Mouse (Mus musculus) midbrain, postnatal 0 days (tissue): ENCODE results near the gene Abcc2. TPM values are rescaled to one million over a fixed set of nuclear protein-coding genes. Genes with fewer than 3 reads are reported as not detected.

Experiments
- ATAC-seq: fragments of 200-750 bp; cut with Nextera tagmentation; 2 replicates; pipeline ENCODE4 v1.8.0; 2017; ENCODE audit warnings: moderate number of reproducible peaks, mild to moderate bottlenecking, moderate TSS enrichment, moderate library complexity; ENCODE audit not compliant: low FRiP score
- DNase-seq: peaks from one replicate; pipeline ENCODE4 v3.0.0-alpha.2; 2015; ENCODE audit warnings: low spot score
- H3K27ac ChIP-seq: fragments of 300-500 bp; sonication (generic); 2 replicates; pipeline ENCODE4 v1.5.1; 2014; ENCODE audit warnings: low read depth, mild to moderate bottlenecking, low read length, mixed read lengths
- H3K27me3 ChIP-seq: fragments of 300-500 bp; sonication (generic); 2 replicates; pipeline ENCODE4 v1.6.1; 2014; ENCODE audit warnings: low read length, control low read depth, mixed read lengths; ENCODE audit not compliant: insufficient read depth
- H3K36me3 ChIP-seq: fragments of 300-500 bp; sonication (generic); 2 replicates; pipeline ENCODE4 v1.6.1; 2014; ENCODE audit warnings: low read length, control low read depth, mixed read lengths; ENCODE audit not compliant: insufficient read depth
- H3K4me1 ChIP-seq: fragments of 300-500 bp; sonication (generic); 2 replicates; pipeline ENCODE4 v1.6.1; 2014; ENCODE audit warnings: mild to moderate bottlenecking, control low read depth, antibody characterized with exemption, low read length, mixed read lengths; ENCODE audit not compliant: insufficient read depth
- H3K4me2 ChIP-seq: fragments of 300-500 bp; sonication (generic); 2 replicates; pipeline ENCODE4 v1.6.1; 2014; ENCODE audit warnings: low read depth, mild to moderate bottlenecking, low read length, mixed read lengths; ENCODE audit not compliant: poor library complexity, severe bottlenecking
- H3K4me3 ChIP-seq: fragments of 300-500 bp; sonication (generic); 2 replicates; pipeline ENCODE4 v1.5.1; 2014; ENCODE audit warnings: low read depth, mild to moderate bottlenecking, low read length, moderate library complexity
- H3K9ac ChIP-seq: fragments of 300-500 bp; sonication (generic); replicated peaks from 2 replicates; pipeline ENCODE4 v1.6.1; 2014; ENCODE audit warnings: mild to moderate bottlenecking, low read length, moderate library complexity, mixed read lengths; ENCODE audit not compliant: poor library complexity, severe bottlenecking
- H3K9me3 ChIP-seq: fragments of 300-500 bp; sonication (generic); 2 replicates; pipeline ENCODE4 v1.6.1; 2016; ENCODE audit warnings: low read length, control low read depth
- CTCF ChIP-seq: IDR thresholded peaks from 2 replicates; pipeline ENCODE4 v1.5.1; 2016; ENCODE audit warnings: antibody characterized with exemption, mild to moderate bottlenecking
- WGBS: fragments of 180-500 bp; shearing (Covaris S2); extraction: QIAGEN DNeasy Blood & Tissue Kit; methylation state at CpG from one replicate; pipeline ENCODE4 v1.1.7; 2014; 5-methylcytosine and 5-hydroxymethylcytosine counted together
- polyA plus RNA-seq: library from polyadenylated mRNA; unstranded; fragments of >200 nt; fragmentation: Nextera tagmentation; extraction: Ambion mirVana; gene quantifications from 2 replicates; pipeline ENCODE4 v1.2.1, GENCODE M21; 2015
- total RNA-seq: library from RNA; depleted of rRNA; stranded (reverse); fragments of >200 nt; gene quantifications from 2 replicates; pipeline ENCODE4 v1.2.3, GENCODE M21; 2014; rRNA removed

Gene Abcc2
- total and polyA plus RNA-seq, 2 experiments from 2014 or later, result 0.07 to 0.22 TPM

- Histone ChIP-seq H3K4me3 (no peak overlapping the region), H3K9me3 (no peaks in the 10 kb centered on the region), H3K4me1 (no peaks in the 10 kb centered on the region), H3K27me3 (no peaks in the 10 kb centered on the region), H3K9ac (no peak overlapping the region), H3K36me3 (no peaks in the 10 kb centered on the region), H3K4me2 (no peak overlapping the region), H3K27ac (no peak overlapping the region)
- WGBS, result 91% methylated on average over 12 of the region's 12 CpGs
- no peak for TF ChIP-seq CTCF
- no peak for DNase-seq
- ATAC-seq, result no peak
Measured at GRCm38 (mm10) chr19:43886371-43887099, 104.5 kb downstream of the Abcc2 start.

- no peak overlapping the region for H3K4me3 ChIP-seq
- no peak overlapping the region for H3K27ac ChIP-seq
- WGBS, result 90% methylated on average over 5 of the region's 5 CpGs
- no peaks in the 10 kb centered on the region for H3K36me3 ChIP-seq
- H3K9ac ChIP-seq, result no peak overlapping the region
- no peaks in the 10 kb centered on the region for H3K4me1 ChIP-seq
- DNase-seq, result no peak
- no peaks in the 10 kb centered on the region for H3K27me3 ChIP-seq
- no peak for TF ChIP-seq CTCF
- H3K9me3 ChIP-seq, result no peaks in the 10 kb centered on the region
- ATAC-seq, result no peak
- no peak overlapping the region for H3K4me2 ChIP-seq
Measured at GRCm38 (mm10) chr19:43887242-43887641, 105.2 kb downstream of the Abcc2 start.

- WGBS, result 69% methylated on average over 2 of the region's 2 CpGs
- ATAC-seq, result no peak
- no peaks in the 10 kb centered on the region for H3K36me3 ChIP-seq
Measured at GRCm38 (mm10) chr19:43887725-43888124, 105.7 kb downstream of the Abcc2 start.

More at GRCm38 (mm10) chr19:43887725-43888124, 105.7 kb downstream of the Abcc2 start:
- Histone ChIP-seq H3K4me2 (no peak overlapping the region), H3K4me3 (no peak overlapping the region), H3K27me3 (no peaks in the 10 kb centered on the region), H3K9me3 (no peaks in the 10 kb centered on the region), H3K27ac (no peak overlapping the region), H3K9ac (no peak overlapping the region), H3K4me1 (no peaks in the 10 kb centered on the region)
- DNase-seq, result no peak
- TF ChIP-seq CTCF, result no peak

Other genes starting within 250 kb of the Abcc2 start
- 0.05 TPM in 1 of 2 replicates, not detected in the other for gene Nkx2-3, start 169.9 kb upstream of the Abcc2 start, total RNA-seq
- gene Nkx2-3, start 169.9 kb upstream of the Abcc2 start, polyA plus RNA-seq, result 0.12 TPM in 1 of 2 replicates, not detected in the other
- gene Slc25a28, start 107.3 kb upstream of the Abcc2 start, total RNA-seq, result 43.8 and 48.3 TPM in 2 replicates
- 15.2 and 15.5 TPM in 2 replicates for gene Slc25a28, start 107.3 kb upstream of the Abcc2 start, polyA plus RNA-seq
- gene Entpd7, start 92.5 kb upstream of the Abcc2 start, total RNA-seq, result 6.9 and 10.0 TPM in 2 replicates
- 7.1 and 8.2 TPM in 2 replicates for gene Entpd7, start 92.5 kb upstream of the Abcc2 start, polyA plus RNA-seq
- gene Cutc, start 29.2 kb upstream of the Abcc2 start, total RNA-seq, result 2.7 and 5.2 TPM in 2 replicates
- 7.8 and 8.0 TPM in 2 replicates for gene Cutc, start 29.2 kb upstream of the Abcc2 start, polyA plus RNA-seq
- 22.3 and 32.7 TPM in 2 replicates for gene Cox15, start 29.2 kb upstream of the Abcc2 start, total RNA-seq
- gene Cox15, start 29.2 kb upstream of the Abcc2 start, polyA plus RNA-seq, result 9.4 and 10.6 TPM in 2 replicates
- 11.7 and 15.7 TPM in 2 replicates for gene Dnmbp, start 158.0 kb downstream of the Abcc2 start, total RNA-seq
- 5.6 and 5.9 TPM in 2 replicates for gene Dnmbp, start 158.0 kb downstream of the Abcc2 start, polyA plus RNA-seq
- gene Cpn1, start 204.4 kb downstream of the Abcc2 start, total RNA-seq, result 0.27 TPM in 1 of 2 replicates, not detected in the other
- 0.38 and 0.48 TPM in 2 replicates for gene Cpn1, start 204.4 kb downstream of the Abcc2 start, polyA plus RNA-seq
- not detected in 2 replicates for gene Cyp2c23, start 247.0 kb downstream of the Abcc2 start, total RNA-seq
- 0.15 TPM in 1 of 2 replicates, not detected in the other for gene Cyp2c23, start 247.0 kb downstream of the Abcc2 start, polyA plus RNA-seq